9 mouse cellular contexts compared by ENCODE assay signal in genomic region chr11:83441235-83441634, GRCm38 (mm10). TPM values are rescaled to one million over a fixed set of nuclear protein-coding genes. Genes with fewer than 3 reads are reported as not detected.
DNase-seq lines count a peak whose midpoint lies in the region; ATAC-seq and TF ChIP-seq lines count a peak whose summit lies in the region.
"Had no signal": no experiment of that assay in that cellular context is flagged by ENCODE, and none has a peak within 500 bp of the region (broad histone marks: within the 10 kb centered on the region; RNA-seq: fewer than 3 reads in every experiment).

No protein-coding gene starts in this region.

- peak overlapping the region; percentile 90; the same call in 1 of the 2 replicates for H3K4me2 ChIP-seq in lung, embryonic 14.5 days
- H3K4me2 ChIP-seq in hindbrain, embryonic 14.5 days (replicated peaks) = peak overlapping the region; percentile 72; the same call in 1 of the 2 replicates
- 0 out of 2 replicates have a peak overlapping the region, but pooled peaks have one; percentile 4 for H3K4me2 ChIP-seq in neural tube, embryonic 14.5 days (ENCODE audit: low read depth, low read length)

- peaks cover 45% of the 10 kb centered on the region for H3K27me3 ChIP-seq in lung, embryonic 14.5 days (ENCODE audit: insufficient read depth, low read length)
- peaks cover 45% of the 10 kb centered on the region for H3K27me3 ChIP-seq in hindbrain, embryonic 14.5 days (ENCODE audit: control insufficient read depth, insufficient read depth, low read length)
- peaks cover 30% of the 10 kb centered on the region for H3K27me3 ChIP-seq in neural tube, embryonic 14.5 days (ENCODE audit: control insufficient read depth, insufficient read depth, low read length)

- ATAC-seq in lung, embryonic 14.5 days (ENCODE audit: insufficient read depth) = no peak
- no peak for ATAC-seq in hindbrain, embryonic 14.5 days (ENCODE audit: low FRiP score)
- no peak for ATAC-seq in neural tube, embryonic 14.5 days (ENCODE audit: low read depth)

- H3K9ac ChIP-seq in lung, embryonic 14.5 days = no peak overlapping the region
- H3K9ac ChIP-seq in hindbrain, embryonic 14.5 days = no peak overlapping the region
- no peak overlapping the region for H3K9ac ChIP-seq in neural tube, embryonic 14.5 days (replicated peaks; ENCODE audit: low read depth, low read length)

- TF ChIP-seq CTCF in lung, embryonic 14.5 days (IDR thresholded peaks at IDR 0.05; ENCODE audit: low read depth) = no peak
- TF ChIP-seq CTCF in lung, adult 2 months (IDR thresholded peaks at IDR 0.05; ENCODE audit: insufficient read depth, low read length) = no peak

- H3K36me3 ChIP-seq in lung, embryonic 14.5 days (ENCODE audit: insufficient read depth) = no peaks in the 10 kb centered on the region
- no peaks in the 10 kb centered on the region for H3K36me3 ChIP-seq in hindbrain, embryonic 14.5 days (replicated peaks; ENCODE audit: control insufficient read depth, insufficient read depth)
- no peaks in the 10 kb centered on the region for H3K36me3 ChIP-seq in neural tube, embryonic 14.5 days (ENCODE audit: control insufficient read depth, insufficient read depth, low read length)

- H3K4me1 ChIP-seq in lung, embryonic 14.5 days (ENCODE audit: insufficient read depth) = no peaks in the 10 kb centered on the region
- H3K4me1 ChIP-seq in lung, adult 2 months (ENCODE audit: control insufficient read depth, insufficient read depth, low read length) = peaks cover 7% of the 10 kb centered on the region
- 0 out of 2 replicates have a peak, but pooled peaks cover 3% of the 10 kb centered on the region for H3K4me1 ChIP-seq in hindbrain, embryonic 14.5 days (replicated peaks; ENCODE audit: control insufficient read depth, insufficient read depth, low read length)
- H3K4me1 ChIP-seq in neural tube, embryonic 14.5 days (ENCODE audit: control insufficient read depth, insufficient read depth, low read length) = 0 out of 2 replicates have a peak, but pooled peaks cover 2% of the 10 kb centered on the region

- H3K9me3 ChIP-seq in lung, embryonic 14.5 days (ENCODE audit: low read depth, low read length) = no peaks in the 10 kb centered on the region
- no peaks in the 10 kb centered on the region for H3K9me3 ChIP-seq in hindbrain, embryonic 14.5 days (ENCODE audit: control insufficient read depth, low read length)
- no peaks in the 10 kb centered on the region for H3K9me3 ChIP-seq in neural tube, embryonic 14.5 days (ENCODE audit: control insufficient read depth, low read length)

- H3K4me3 ChIP-seq in lung, embryonic 14.5 days (ENCODE audit: low read depth, low read length) = no peak overlapping the region
- H3K4me3 ChIP-seq in lung, adult 2 months (replicated peaks; ENCODE audit: extremely low read depth, low read depth, low read length) = no peak overlapping the region
- peak overlapping the region; percentile 50; the same call in 1 of the 2 replicates for H3K4me3 ChIP-seq in hindbrain, embryonic 14.5 days (replicated peaks; ENCODE audit: low read length)
- no peak overlapping the region for H3K4me3 ChIP-seq in neural tube, embryonic 14.5 days (ENCODE audit: low read depth, low read length)

- DNase-seq in lung, embryonic 14.5 days = no peak
- no peak for DNase-seq in lung, adult 2 months
- DNase-seq in gastrocnemius, postnatal 10 days = peak; percentile 45
- DNase-seq in hindbrain, embryonic 14.5 days (ENCODE audit: low spot score) = no peak
- DNase-seq in lung, postnatal 25 days (ENCODE audit: low spot score) = no peak
- no peak for DNase-seq in lung, postnatal 14 days
- no peak for DNase-seq in right cerebral cortex, adult 18-20 months

- no peak overlapping the region for H3K27ac ChIP-seq in lung, embryonic 14.5 days (ENCODE audit: low read depth)
- H3K27ac ChIP-seq in hindbrain, embryonic 14.5 days = no peak overlapping the region
- H3K27ac ChIP-seq in neural tube, embryonic 14.5 days (ENCODE audit: low read depth, low read length) = no peak overlapping the region

- no peak for TF ChIP-seq POLR2A in lung, adult 2 months (IDR thresholded peaks at IDR 0.05; ENCODE audit: borderline replicate concordance, extremely low read depth, low read depth, low read length)

- WGBS in lung, embryonic 14.5 days = 47% methylated on average over 7 of the region's 7 CpGs
- 53% methylated on average over 7 of the region's 7 CpGs for WGBS in lung, adult 2 months
- WGBS in hindbrain, embryonic 14.5 days = 31% methylated on average over 7 of the region's 7 CpGs
- 43% methylated on average over 7 of the region's 7 CpGs for WGBS in neural tube, embryonic 14.5 days

RNA-seq across cellular contexts. Expression of gene 1700020L24Rik, which starts 3.8 kb away (rescaled TPM):
- polyA plus RNA-seq in lung, embryonic 14.5 days (2014; fragmentation: Nextera tagmentation; extraction: Ambion mirVana) = 0.23 and 0.64 TPM in 2 replicates
- polyA plus RNA-seq in lung, adult 2 months (2012; rRNA removed) = 0.54 TPM in 1 of 2 replicates, not detected in the other
- total RNA-seq in gastrocnemius, postnatal 10 days (2021) = under 1 TPM in 1 of 2 experiments, not detected in 1; 0.29 TPM
- 0.39 and 0.60 TPM in 2 replicates for polyA plus RNA-seq in hindbrain, embryonic 14.5 days (2014; fragmentation: Nextera tagmentation; extraction: Ambion mirVana)
- polyA plus RNA-seq in neural tube, embryonic 14.5 days (2014; fragmentation: Nextera tagmentation; extraction: Ambion mirVana) = 0.62 and 0.76 TPM in 2 replicates
- total RNA-seq: left cerebral cortex, postnatal 10 days had no signal

RNA-seq across cellular contexts. Expression of gene Gas2l2, which starts 12.0 kb away (rescaled TPM):
- not detected in 2 replicates for polyA plus RNA-seq in lung, embryonic 14.5 days (2014; fragmentation: Nextera tagmentation; extraction: Ambion mirVana)
- polyA plus RNA-seq in lung, adult 2 months (2012; rRNA removed) = 2.8 TPM in 2 replicates
- not detected for total RNA-seq in gastrocnemius, postnatal 10 days (2021)
- 0.97 and 1.5 TPM in 2 replicates for polyA plus RNA-seq in hindbrain, embryonic 14.5 days (2014; fragmentation: Nextera tagmentation; extraction: Ambion mirVana)
- polyA plus RNA-seq in neural tube, embryonic 14.5 days (2014; fragmentation: Nextera tagmentation; extraction: Ambion mirVana) = 0.17 and 0.70 TPM in 2 replicates

RNA-seq across cellular contexts. Expression of gene Mmp28, which starts 21.6 kb away (rescaled TPM):
- 2.1 TPM in 2 replicates for polyA plus RNA-seq in lung, embryonic 14.5 days (2014; fragmentation: Nextera tagmentation; extraction: Ambion mirVana)
- 20.1 and 33.3 TPM in 2 replicates for polyA plus RNA-seq in lung, adult 2 months (2012; rRNA removed)
- 1 to 10 TPM; 3.7 to 4.6 TPM for total RNA-seq in gastrocnemius, postnatal 10 days (2021)
- polyA plus RNA-seq in hindbrain, embryonic 14.5 days (2014; fragmentation: Nextera tagmentation; extraction: Ambion mirVana) = 3.9 and 4.2 TPM in 2 replicates
- polyA plus RNA-seq in neural tube, embryonic 14.5 days (2014; fragmentation: Nextera tagmentation; extraction: Ambion mirVana) = 1.9 and 5.7 TPM in 2 replicates

RNA-seq across cellular contexts. Expression of gene Taf15, which starts 31.7 kb away (rescaled TPM):
- 14.4 and 14.7 TPM in 2 replicates for polyA plus RNA-seq in lung, embryonic 14.5 days (2014; fragmentation: Nextera tagmentation; extraction: Ambion mirVana)
- polyA plus RNA-seq in lung, adult 2 months (2012; rRNA removed) = 8.5 and 10.7 TPM in 2 replicates
- total RNA-seq in gastrocnemius, postnatal 10 days (2021) = 10 to 100 TPM; 21.1 to 29.7 TPM
- polyA plus RNA-seq in hindbrain, embryonic 14.5 days (2014; fragmentation: Nextera tagmentation; extraction: Ambion mirVana) = 9.4 and 11.3 TPM in 2 replicates
- polyA plus RNA-seq in neural tube, embryonic 14.5 days (2014; fragmentation: Nextera tagmentation; extraction: Ambion mirVana) = 9.5 and 20.4 TPM in 2 replicates

RNA-seq across cellular contexts. Expression of gene Rasl10b, which starts 32.3 kb away (rescaled TPM):
- polyA plus RNA-seq in lung, embryonic 14.5 days (2014; fragmentation: Nextera tagmentation; extraction: Ambion mirVana) = 0.88 and 1.3 TPM in 2 replicates
- polyA plus RNA-seq in lung, adult 2 months (2012; rRNA removed) = 1.9 and 2.4 TPM in 2 replicates
- under 1 TPM; 0.75 to 0.81 TPM for total RNA-seq in gastrocnemius, postnatal 10 days (2021)
- polyA plus RNA-seq in hindbrain, embryonic 14.5 days (2014; fragmentation: Nextera tagmentation; extraction: Ambion mirVana) = 27.1 and 28.6 TPM in 2 replicates
- 21.3 and 24.0 TPM in 2 replicates for polyA plus RNA-seq in neural tube, embryonic 14.5 days (2014; fragmentation: Nextera tagmentation; extraction: Ambion mirVana)

Comparison
In these comparisons a context has a peak if more than half of its experiments do, and no peak if none do; other contexts are left out.
1. H3K4me2 ChIP-seq: peak in every context shown above with its lines; median percentile 90 in lung, embryonic 14.5 days; 72 in hindbrain, embryonic 14.5 days; 4 in neural tube, embryonic 14.5 days.